Mouse (Mus musculus): Measurements from ENCODE around the gene Sema4f.

Sema4f gene

GRCm38 (mm10) chr6:82939167-82939912, at the start of gene Sema4f:
Gene Sema4f, minus strand, starts transcription at chr6:82939769.
- DNase-seq = peak; percentile 80 to 88

DNA sequence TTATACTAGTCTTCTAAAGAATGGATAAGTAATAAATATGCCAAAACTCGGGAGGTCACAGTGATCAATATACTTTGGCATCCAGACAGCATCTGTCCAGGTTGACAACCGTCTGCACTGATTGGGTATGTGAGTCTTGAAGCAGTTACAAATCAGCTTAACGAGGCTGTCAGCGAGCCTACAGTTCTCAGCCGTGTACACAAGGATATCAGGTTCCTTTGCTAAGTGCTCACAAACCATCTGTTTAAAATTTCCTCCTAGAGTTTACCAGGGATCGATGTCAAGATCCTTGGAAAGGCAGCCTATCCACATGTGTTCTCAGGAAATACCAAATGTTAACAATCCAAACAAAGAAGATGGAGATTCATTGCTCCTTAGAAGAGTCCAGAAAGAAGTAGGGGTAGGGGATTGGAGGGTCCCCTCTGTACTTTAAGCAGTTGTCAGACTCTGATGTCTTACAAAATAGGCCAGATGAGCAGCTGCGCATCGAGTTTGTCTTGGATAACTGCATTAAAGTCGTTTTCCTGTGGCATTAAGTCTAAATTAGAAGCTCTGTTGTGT, 47.9 kb upstream of the Sema4f start:
- DNase-seq = no peak

- DNase-seq = peak; percentile 66 to 77
These were observed 31.5 kb upstream of the Sema4f start for GRCm38 (mm10) chr6:82971031-82971430.

DNA sequence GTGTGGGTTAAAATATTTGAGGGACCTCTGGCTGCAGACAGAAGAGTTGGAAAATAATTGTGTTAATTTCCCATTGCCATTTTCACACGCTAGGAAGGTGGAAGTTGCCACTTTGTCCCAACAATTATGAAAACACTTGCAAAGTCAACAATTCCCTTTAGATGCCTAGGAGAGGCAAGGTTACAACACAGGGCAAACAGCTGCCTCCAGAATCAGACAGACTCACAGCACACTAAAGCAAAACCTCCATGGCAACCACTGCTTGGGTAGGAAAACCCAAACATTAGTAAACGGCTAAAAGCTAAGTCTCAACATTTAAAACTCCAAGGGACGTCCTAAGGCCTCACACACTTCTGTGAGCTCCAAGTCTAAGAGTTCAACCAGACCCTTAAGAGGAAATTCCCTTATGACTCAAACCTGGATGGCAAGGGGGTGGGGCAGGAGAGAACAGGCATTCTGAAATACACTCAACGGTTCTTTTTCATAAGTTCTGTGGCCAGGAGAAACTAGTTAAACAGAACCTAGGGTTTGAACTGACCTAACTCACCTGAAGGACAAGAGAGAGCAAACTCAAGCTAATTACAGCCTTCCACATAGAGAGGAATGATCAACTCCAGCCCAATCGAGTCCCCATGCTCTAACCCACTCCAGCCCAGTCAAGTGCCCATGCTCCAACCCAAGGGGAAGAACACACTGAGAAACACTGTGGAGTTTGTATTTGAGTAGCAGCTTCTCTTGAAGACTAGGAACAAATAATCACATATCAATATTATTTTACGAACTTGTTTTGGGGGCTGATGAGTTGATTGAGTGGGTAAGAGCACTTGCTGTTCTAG, 29.9 kb upstream of the Sema4f start:
- DNase-seq = peak; percentile 56 to 67

- DNase-seq = no peak
These were observed 22.1 kb upstream of the Sema4f start for GRCm38 (mm10) chr6:82961664-82962063.

GRCm38 (mm10) chr6:82956553-82957251, 17.1 kb upstream of the Sema4f start:
- DNase-seq = peak in 1 of 2 experiments; percentile 78

DNA sequence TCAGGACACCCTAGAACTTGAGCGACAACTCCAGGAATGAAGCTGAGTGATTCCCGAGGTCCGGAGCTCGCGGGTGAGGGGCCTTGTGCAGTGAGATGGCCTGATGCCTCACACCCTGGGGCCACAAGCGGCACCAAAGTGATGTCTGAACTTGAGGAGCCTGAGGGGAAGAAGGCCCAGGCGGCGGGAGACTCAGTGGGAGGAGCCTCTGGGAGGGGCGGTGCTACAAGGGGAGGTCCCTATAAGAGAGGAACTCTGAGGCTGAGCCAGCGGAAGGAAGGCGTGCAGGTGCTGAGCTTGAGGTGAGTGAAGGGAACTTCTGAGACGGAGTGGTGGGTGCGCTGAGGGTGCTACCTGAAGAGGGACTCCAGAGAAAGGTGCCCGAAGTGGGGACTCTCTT, 7.1 kb upstream of the Sema4f start, which contains the start of gene M1ap:
TSS of gene M1ap (plus strand) at position 252 of the 400 bp plus-strand sequence.
- DNase-seq = no peak

- DNase-seq = no peak
These were observed 6.2 kb upstream of the Sema4f start for GRCm38 (mm10) chr6:82945750-82946149.

- no peak for DNase-seq
These were observed 1.2 kb upstream of the Sema4f start for GRCm38 (mm10) chr6:82940765-82941164.

GRCm38 (mm10) chr6:82934616-82935230, 4.8 kb downstream of the Sema4f start:
- no peak for DNase-seq

- no peak for DNase-seq
These were observed 12.0 kb downstream of the Sema4f start for GRCm38 (mm10) chr6:82927617-82928016.

DNA sequence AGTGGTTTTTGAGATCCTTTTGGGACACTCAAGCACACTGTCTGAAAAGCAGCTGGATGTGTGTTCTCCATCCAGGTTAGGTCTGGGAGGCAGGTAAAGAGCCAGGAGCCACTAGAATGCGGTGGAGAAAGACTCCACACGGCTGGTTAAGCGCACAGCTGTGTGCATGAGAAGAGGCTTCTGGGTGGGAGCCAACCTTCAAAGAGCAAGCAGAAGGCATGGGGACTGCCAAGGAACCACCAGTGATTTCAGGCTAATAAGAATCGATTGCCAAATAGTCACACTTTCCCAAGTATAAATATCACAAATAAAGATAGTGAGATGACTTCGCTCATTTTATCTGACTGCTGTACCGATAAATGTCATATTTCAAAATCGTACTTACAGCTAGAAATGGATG, 13.0 kb downstream of the Sema4f start:
- DNase-seq = no peak

DNA sequence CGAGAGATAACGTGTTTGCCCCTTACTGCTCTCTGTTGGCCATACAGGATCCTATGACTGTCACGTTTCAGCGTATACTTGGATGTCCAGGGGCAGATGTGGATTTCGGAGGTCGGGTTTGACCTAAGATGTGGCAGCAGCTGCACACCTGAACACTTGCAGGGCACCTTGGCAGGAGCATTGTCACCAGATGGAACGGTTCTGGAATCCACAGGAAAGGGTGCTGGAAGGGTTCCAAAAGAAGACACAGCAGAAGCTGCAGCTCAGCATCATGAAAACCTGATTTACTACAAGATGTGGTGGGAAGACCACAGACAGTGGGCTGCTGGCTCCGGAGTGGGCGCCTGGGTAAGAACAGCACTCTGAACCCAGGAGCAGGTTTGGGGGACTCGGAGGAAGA, 13.5 kb downstream of the Sema4f start:
- no peak for DNase-seq

DNA sequence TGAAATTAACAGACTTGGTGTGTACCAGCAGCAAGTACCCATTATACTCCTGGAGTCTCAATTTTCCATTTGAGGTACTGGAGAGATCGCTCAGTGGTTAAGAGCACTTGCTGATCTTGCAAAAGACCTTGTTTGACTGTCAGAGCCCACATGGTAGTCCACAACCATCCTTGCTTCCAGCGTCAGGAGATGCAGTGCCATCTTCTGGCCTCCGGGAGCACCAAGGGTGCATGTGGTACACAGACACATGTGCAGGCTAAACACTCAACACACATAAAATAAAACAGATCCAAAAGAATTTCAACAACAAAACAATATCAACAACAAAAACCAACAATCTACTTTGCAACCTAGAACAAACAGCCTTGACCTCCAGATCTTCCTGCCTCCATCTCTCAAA, 14.6 kb downstream of the Sema4f start:
- no peak for DNase-seq

GRCm38 (mm10) chr6:82921426-82922224, 17.9 kb downstream of the Sema4f start:
- DNase-seq = no peak

- DNase-seq = no peak
These were observed 20.0 kb downstream of the Sema4f start for GRCm38 (mm10) chr6:82919520-82919919.

- no peak for DNase-seq
These were observed 21.2 kb downstream of the Sema4f start for GRCm38 (mm10) chr6:82918371-82918770.

DNA sequence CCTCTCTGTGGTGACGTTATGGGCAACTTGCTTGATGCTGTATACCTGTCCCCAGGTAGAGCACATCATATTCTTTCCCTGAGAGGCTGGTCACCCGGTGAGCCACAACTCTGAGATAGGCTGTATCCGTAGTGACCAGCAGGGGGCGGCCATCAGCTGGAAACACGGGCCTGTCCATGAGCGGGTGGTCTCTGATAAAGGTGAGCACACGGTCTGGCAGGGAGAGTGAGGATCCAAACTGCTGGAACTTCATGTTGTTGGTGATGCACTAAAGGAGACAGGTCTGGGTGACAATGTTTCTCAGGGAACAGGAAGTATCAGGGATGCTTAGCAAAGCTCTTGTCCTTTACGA, 21.8 kb downstream of the Sema4f start:
- DNase-seq = peak; percentile 17 to 50

DNA sequence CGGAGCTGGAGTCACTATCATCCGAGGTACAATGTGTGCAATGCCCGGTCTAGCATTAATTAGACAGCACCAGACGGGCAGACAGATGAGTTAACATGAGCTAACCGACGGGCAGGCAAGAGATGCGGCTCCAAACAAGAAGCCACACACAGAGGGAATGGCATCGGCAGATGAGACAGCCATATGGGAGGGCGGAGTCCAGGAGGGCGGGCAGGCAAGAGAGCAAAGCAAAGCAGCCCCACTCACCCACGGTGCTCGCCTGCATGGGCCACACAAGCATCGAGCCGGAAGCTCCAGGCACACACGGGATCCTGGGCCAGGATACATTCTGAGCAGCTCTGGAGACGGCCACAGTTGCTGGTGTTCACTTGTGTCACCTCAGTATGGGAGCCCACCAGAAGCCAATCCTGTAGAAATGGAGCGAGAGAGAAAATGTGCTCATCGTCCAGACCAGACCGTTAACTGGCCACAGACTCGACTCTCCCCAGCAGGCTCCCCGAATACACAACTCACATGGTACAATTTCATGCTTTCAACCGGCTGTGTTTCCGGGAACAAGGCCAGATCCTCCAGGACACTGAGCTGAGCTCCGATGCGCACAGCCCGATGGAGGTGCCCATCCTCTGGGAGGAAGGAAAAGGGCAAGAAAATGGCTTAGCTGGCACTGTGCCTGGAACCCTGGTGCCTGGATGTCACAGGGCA, 22.3 kb downstream of the Sema4f start:
- DNase-seq = no peak

- DNase-seq = no peak
These were observed 23.1 kb downstream of the Sema4f start for GRCm38 (mm10) chr6:82916459-82916858.

- peak; percentile 60 to 65 for DNase-seq
These were observed 23.7 kb downstream of the Sema4f start for GRCm38 (mm10) chr6:82915889-82916288.
